Mouse (Mus musculus) urinary bladder, postnatal 10 days (tissue): ENCODE measurements at regions not wholly inside any gene's neighbourhood (a gene's known extent, or its start where the extent isn't known, plus 50 kb on each side); places are given as distances from the start of the nearest gene placed in this dataset.

Experiments used
- DNase-seq: peaks from one replicate; pipeline ENCODE4 v3.0.0; 2022; ENCODE audit warnings: low spot score

DNA sequence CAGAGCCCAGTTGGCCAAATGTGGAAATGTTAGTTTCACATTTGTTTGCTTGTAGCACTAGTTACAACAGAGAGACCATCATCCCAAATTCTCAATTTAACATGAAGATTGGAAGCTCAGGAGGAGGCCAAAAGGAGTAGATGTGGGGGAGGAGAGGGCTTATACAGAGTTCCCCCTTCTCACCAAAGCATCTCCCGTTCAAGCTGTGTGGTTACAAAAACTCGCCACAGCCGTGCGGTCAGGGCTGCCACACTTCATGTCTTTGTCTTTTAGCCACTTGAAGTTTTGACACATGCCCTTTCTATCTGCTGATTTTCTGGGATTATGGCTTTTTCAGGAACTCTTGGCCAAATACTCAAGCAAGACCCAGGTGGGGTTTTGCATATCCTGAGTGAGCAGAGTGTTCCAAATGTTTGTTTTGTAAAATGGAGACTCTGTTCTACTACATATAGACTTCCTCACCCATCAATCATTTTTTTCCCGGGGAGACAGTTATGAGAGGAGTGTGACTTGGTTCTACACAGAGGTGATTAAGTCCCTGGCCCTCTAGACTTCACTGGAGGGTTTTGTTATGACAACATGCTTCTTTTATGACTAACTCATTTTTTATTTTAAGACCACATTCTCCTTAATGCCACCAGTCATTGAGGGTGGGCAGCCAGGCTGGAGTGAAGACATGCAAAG is 605.4 kb upstream of the Sall1 start:
- no peak for DNase-seq

DNA sequence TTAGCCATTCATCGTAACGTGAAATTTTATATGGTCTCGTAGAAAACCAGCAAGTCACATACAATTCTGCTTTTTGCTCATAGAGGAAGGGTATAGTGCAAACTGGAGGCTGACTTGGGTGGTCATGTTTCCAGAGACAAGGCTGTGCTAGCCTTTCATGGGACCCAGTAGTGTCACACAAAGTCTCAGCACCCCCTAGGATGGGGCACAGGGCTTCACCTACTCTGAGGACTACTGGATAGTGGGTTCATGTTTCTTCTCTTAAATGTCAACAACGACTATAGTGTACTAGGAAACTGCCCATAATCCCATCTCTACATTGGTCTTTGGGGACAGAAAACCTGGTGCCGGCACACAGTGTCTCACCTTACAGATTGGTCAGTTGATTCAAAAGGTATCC is 603.0 kb upstream of the Sall1 start:
- no peak for DNase-seq

DNA sequence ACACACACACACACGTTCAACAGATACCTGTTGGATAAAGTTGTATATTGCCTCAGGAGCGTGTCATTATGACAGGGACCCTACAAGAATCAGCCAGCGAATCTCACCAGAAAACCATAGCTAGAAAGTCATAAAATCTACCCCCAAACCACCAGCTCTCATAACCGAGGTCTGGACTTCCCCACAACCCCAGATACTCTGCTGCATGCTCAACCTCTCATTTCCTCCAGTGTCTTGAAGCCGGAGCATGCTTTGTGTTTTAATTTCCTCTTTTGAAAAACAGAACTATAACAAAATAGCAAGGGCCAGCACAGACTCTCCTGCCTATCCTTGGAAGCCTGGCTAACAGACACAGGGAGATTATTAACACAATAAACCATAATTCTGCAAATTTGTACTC is 597.4 kb upstream of the Sall1 start:
- no peak for DNase-seq

DNA sequence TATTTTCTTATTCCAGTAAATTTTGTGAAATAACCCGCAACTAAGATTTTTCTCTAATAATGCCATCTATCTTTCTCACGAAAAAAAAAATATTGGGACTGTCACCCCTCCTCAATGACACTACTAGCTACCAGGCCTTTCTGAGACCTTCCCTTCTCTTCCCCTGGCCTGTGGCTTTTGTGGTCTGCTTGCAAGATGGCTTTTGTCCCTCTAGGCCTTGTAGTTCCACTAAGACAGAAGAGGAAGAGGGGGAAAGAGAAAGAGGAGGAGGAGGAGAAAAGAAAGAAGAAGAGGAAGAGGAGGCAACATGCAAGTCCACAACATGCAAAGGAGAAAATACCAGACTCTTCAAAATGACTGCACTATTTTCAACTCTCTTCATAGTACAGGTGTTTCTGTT is 590.9 kb upstream of the Sall1 start:
- DNase-seq, result no peak

DNA sequence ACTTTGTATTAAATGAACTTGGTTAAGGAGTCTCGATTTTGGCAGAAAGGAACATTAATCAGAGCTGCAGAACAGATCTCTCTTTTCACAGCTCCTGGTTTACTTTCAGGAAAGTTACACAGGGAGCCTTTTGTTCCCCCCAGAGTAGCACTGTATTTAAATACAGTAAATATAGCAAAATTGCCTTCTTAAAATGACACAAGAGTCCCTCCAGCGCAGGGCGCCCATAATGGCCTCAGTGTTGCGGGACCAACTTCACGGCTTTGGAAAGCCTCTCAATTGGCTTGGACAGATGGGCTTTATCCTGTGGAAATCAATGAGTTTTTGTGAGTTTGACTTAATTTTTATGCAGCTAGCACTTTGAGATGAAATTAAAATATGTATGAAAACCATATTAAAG is 588.3 kb upstream of the Sall1 start:
- no peak for DNase-seq

DNA sequence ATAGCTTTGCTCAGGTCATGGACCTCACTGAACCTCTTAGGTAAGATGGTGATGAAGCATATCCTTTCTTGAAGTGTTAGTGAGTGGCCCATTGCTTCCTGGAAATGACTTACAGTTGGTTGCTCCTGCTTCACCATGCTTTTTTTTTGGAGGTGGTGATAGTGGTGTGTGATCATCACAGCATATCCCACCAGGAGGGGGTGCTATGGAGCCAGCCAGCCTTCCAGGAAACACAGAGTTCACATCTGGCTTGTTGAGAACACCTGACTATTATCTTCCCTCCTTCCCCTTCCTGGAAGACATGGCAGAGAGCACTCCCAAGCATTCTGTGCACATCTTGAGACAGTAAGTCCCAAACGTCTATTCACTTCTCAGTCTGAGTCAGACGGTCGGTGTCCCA is 586.6 kb upstream of the Sall1 start:
- DNase-seq, result no peak

DNA sequence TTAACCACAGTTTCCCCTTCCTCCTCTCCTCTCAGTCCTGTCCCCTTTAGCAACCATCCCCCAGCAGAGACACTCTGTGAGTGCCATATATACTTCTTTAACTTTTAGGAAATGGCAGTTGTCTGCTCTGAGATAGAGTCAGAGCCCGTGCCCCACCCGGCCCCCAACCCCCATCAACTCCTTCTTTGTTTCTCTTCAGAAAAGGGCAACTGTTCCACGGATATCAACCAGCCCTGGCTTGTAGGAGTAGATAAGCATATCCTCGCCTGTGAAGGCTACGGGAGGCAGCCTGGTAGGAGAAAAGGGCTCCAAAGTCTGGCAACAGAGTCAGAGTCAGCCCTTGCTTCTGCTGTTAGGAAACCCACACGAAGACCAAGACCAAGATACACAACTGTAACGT is 574.1 kb upstream of the Sall1 start:
- DNase-seq, result no peak

DNA sequence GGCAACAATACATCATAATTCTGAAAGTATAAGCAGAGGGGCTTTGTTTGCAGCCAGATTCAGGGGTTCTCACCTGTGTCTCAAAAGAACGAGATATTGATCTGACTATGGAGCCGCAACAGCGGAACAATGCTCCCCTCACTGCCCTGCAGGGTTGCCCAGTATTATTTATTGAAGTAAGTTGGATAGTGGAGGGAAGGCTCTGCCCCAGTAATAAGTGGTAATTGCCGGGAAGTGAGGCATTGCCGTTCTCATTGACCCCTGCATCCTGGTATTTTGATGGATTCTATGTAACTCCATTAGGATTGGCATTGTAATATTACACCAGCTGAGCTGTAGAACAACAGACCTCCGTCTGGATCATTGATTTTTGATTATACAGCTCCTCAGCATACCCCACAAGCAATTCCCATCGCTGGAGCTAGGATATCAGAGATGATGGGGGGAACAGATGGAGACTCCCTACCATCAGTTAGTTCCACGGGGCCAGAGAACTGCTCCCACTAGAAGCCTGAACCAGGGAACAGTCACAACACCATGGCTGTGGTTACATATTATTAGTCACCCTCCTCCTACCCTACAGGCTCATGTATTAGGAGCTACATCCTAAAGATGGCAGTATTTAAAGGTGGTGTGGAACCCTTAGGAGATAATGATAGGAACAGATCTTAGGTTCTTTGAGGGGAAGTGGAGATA is 572.0 kb upstream of the Sall1 start:
- DNase-seq, result no peak

DNA sequence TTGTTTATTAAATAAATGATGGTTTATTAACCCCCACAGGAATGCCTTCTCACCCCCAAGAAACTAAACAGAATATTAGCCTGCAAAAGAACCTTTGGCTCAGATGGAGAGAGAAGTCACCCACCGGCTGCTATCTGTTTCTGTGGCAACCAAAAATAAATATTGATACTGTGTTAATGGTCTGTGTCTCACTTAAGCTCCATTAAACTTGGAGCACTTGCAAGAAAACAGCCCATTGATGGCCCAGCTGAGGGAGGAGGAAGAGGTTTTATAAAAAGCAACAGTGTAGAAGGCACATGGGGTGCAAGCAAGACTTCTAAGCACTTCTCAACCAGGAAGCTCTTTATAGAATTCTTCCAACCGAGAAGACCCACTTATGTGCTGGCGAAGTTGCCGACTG is 565.1 kb upstream of the Sall1 start:
- no peak for DNase-seq

DNA sequence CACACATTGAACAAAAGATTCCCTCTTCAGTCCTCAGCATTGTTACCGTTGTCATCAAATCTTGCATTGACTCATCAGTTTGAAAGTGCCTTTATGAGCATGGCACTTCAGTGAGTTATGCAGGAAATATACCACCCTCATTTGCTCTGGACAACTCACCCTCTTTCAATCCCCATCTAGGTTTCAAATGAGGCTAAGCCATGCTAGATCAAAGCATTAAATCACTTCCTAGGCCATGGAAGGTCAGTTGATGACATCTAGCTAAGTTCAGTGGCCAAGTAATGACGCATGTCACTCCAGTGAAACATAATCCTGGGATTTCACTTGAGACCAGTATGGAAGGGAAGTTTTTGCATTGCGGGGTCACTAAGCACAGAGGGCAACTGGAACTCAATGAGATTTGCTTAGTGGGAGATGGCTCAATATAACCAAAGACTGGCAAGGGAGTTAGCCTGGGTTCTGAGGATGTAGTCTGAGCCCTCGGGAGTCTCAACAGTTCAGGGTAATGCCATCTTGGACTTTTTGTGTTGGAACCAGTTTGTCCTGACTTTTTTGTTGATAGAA is 562.0 kb upstream of the Sall1 start:
- no peak for DNase-seq

DNA sequence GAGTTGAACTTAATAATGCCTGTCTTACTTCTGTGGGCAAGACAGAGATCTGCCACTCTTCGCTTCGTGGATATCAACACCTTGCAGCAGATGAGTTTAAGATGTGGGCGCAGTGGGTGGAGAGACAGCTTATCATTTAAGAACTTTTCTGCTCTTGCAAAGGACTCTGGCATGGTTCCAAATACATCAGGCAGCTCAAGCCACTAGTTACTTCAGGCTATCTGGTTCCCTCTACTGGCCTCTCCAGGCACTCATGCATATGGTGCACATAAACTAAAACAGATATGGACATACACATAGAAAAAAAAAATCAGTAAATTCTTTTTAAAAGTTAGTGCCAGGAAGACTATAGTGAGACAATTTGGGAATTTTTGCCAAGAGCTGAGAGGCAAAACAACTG is 560.5 kb upstream of the Sall1 start:
- DNase-seq, result no peak

DNA sequence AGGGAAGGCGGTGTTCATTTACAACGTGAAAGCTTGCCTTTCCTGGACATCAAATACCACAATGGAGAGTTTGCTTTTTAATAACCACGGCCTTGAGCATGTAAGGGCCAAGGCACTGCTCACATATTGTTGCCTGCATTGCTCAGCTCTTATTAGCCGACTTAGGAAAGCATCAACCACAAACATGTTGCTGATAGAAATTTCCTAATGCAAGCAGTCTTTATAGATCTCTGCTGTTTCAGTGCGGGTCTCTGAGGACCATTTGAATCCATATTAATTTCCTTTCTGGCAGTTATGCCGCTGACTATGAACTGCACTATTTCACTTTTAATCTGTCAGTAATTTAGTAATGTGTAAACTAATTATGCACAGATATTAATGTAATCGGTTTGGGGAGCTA is 552.4 kb upstream of the Sall1 start:
- DNase-seq, result no peak

DNA sequence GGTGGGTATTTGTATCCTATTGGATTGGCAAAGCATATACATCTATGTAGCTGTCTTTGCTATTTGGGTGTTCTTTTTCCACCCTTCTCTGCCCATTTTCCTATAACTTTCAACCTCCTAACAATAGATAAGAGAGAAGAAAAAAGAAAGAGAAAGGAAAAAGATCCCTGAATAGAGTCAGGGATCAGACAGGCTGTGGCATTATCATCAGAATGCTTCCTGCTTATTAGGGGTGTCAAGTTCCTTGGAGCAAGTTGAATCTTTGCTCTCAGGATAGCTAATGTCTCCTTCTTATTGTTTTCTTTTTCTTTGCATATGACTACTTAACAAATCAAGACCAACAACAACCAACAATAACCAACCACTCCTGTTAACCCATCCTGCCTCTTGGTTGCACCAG is 539.1 kb upstream of the Sall1 start:
- no peak for DNase-seq

DNA sequence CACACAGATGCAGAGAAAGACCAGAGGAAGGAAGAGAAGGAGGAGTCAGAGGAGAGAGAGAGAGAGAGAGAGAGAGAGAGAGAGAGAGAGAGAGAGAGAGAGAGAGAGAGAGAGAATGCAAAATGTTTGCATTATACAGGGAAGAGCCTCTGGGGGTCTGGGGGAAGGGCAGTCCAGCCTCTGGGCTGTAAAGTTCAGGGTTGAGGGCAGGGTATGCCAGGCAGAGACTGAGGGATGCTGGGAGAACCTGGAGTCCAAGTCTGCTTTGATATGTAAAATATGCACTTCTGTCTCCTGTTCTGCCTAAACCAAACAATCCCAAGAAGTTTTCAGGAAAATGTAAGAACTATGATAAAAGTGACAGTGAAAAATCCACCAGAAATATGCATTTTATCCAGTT is 538.6 kb upstream of the Sall1 start:
- DNase-seq, result no peak

DNA sequence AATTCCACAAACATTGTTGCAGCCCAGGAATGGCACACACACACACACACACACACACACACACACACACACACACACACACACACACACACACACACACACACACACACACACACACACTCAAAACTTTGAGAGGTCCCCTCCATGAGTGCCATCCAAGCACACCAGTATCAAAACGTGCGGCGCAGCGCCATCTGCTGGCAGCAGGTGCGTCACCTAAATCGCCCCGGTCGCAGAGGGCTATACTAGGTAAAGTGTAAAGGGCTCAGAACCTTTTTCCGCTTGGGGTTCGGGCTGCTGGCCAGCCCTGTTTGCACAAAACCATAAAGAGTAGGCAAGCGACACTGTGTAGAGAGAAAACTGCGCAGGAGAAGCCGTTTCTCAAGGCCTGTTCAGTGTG is 527.9 kb upstream of the Sall1 start:
- peak; percentile 19 for DNase-seq

DNA sequence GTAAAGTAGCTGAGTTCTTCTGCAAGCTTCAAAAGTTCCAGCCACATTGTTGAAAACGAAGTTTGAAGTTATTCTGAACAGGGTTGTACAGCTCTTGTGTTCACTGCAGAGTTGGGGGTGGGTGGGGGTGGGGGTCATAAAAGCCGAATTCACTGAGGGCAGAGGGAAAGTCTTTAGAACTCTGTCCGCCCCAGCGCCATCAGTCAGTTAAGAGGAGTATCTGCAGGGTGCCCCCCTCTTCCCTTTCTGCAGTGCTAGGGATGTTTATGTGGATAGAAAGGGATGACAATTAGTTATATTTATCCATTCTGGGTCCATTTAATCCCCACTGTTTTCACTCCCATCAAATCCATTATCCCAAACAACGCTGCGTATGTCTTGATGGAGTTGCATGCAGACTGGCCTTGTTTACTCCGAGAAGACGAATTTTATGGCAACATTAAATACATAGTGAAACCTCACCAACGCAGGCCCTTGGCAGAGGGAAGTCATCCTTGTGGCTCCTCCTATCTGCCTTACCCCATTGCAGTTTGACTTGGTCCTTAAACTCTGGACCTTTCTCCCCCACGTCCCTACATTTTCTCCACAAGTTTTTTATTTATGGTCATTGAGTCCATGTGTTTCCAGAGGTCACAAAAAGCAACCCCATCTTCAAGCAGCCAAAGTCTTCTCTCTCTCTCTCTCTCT is 526.8 kb upstream of the Sall1 start:
- DNase-seq, result no peak

DNA sequence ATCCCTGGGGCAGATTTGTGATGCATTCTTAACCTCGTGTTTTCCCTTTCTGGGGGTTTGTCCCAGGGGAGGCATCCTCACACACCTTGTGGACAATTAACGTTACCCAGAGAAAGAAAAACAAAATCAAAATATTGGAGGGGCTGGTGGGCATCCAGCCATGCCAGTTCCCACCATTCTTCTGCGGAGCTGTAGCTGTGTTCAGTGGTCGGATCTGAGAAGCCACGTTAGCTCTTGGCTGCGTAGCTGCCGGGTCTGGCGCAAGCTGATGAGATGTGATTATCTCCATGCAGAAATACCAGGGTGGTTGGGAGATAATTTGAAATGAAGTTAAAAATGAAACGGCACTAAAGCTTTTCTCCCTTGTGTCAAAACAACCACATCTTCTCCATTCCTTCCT is 525.4 kb upstream of the Sall1 start:
- no peak for DNase-seq

DNA sequence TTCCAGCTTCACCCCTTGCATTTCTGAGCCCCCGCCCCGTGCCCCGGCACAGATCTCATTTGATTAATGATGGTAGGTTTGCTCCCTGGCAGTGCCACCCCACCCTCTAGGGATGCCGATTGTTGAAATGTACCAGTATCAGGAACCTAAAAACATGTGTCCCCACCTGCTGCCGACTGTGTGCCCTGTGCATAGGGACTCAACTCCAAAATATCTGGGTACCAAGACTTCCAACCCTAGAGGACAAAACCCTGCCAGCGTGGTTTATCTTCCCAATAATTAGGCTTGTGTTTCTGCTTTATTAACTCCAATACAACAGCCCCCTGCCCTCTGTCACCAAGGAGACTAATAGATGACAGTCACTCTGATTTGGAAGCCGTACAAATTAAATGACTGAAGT is 524.7 kb upstream of the Sall1 start:
- DNase-seq, result no peak

DNA sequence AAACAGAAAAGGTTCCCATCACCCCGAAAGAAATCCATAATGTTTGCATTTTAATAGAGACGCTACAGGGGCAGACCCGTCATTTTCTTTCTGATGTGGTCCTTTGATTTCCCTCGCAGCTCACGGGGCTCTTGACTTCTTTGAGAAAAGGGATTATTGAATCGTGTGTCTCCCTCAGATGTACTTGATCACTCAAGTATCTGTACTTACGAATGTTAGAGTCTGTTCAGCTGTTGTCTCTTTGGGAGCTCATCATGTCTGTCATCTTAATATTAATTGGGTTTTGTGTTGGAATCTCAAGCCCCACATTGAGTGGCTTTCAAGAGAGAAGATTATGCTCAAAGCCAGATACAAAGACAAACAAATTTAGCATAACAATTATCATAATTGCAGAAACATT is 523.0 kb upstream of the Sall1 start:
- DNase-seq, result no peak

DNA sequence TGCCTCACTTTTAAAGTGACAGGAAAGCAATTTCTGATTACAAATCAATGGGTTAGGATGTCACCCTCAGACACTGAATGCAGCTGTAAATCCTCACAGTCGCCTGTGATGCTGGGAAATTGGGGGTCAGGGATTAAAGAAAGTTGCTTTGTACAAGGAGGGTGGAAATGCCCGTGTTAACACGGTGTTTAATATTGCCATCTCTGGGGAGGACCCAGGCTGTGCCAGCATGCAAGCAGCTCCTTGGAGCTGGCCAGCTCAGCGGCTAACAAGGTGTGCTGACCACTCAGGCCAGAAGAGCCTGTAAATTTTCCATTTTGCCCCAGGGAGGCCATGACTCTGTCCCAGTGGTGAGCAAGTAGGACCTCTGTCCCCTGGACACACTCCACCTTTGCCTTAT is 522.5 kb upstream of the Sall1 start:
- DNase-seq, result no peak

DNA sequence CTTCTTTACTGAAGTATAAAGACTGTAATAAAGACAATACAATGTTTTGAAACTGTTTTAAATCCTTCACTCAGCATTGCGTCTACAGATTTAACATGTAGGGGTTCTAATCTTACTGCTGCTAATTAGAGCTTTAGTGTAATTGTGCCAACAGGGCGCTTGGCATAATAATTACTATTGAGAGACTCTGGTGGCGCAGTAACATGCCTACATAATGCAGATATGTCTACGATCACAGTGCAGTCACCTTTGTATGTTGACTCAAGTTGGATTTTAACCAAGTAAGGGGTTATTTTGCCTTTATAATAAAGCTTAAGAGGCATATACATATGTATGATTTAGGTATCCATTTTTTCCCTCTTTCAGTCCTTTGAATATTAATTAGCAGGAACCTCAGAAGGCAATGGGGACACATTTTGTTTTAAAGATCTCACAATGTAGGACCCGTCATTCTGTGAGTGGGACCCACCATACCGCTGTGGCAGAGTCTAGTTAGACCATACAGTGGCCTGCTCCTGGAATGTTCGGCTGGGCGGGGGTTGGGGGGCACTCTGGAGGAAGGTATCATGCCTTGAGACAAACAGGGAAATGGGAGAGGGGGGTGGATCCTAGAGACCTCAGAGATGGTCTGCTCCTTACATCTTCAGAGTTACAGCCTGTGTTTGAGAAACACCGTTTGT is 521.3 kb upstream of the Sall1 start:
- DNase-seq, result no peak

DNA sequence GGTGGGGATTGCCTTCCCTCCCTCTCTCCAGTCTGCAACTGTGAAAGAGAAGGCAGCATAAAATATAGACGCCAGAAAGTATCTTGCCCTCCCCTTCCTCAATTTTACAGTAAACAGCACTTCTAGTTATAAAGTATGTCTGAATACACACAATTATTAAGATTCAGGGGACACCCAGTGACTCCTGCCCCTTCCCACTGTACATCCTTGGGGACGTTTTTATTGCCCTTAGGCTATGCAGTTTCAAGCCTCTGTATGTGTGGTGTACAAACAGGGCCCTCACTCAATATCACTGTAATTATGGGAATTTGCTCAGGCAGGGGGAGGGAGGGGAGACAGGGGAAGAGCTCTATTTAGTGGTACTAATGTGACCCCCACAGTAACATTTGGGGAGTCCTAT is 519.6 kb upstream of the Sall1 start:
- DNase-seq, result no peak

DNA sequence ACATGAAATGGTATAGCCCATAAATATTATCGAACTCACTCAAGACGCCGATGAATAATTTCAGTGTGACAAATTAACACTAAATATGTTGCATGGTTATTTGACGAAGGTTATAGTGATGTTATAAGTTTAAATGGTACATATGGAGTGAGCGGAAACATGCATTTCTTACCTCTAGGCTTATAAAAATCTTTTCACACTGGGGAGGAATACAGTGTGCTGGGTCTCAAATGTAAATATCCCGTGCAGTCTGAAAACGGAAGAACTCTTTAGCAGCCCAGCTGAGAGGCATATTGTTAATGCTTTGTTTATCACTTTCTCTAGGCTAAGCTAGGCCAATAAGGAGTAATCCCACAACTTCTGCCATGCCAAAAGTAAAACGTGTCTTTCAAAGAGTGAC is 518.6 kb upstream of the Sall1 start:
- no peak for DNase-seq
